Mouse (Mus musculus): Measurements from ENCODE around the gene C4b. TPM values are rescaled to one million over a fixed set of nuclear protein-coding genes. Genes with fewer than 3 reads are reported as not detected.
"Not testable (repeated sequence)": the region's sequence is repeated elsewhere in the genome, so short reads cannot be mapped to it uniquely, and the experiment has no call there.

Gene C4b
- polyA plus RNA-seq, 1 experiment from 2014 or later = 0.42 TPM

DNA sequence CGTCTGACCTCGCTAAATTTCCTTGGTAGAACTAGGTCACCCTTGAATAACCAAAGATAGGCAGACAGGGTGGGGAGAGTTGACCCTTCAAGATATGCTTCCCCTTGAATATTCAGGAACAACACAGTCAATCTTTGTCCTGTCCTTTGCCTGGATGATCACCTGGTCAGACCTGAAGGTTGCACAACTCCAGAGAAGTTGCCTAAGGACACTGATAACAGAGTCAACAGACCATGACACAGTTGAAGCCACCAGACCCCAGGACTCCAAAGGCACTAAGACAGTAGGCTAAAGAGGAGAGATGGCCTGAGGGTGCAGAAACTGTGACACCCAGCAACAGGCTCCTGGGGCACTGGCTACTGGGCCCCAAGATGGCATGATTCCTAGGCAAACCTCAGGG is 15.8 kb downstream of the C4b start:
- Histone ChIP-seq H3K4me2 (no peak overlapping the region), H3K27ac (no peak overlapping the region), H3K9ac (no peak overlapping the region), H3K9me3 (no peaks in the 10 kb centered on the region), H3K27me3 (no peaks in the 10 kb centered on the region), H3K36me3 (no peaks in the 10 kb centered on the region), H3K4me3 (no peak overlapping the region), H3K4me1 (no peaks in the 10 kb centered on the region)
- ATAC-seq (ENCODE audit: borderline replicate concordance, extremely low read depth, low FRiP score, low TSS enrichment) = no peak
- WGBS = 66% methylated on average over 2 of the region's 2 CpGs

DNA sequence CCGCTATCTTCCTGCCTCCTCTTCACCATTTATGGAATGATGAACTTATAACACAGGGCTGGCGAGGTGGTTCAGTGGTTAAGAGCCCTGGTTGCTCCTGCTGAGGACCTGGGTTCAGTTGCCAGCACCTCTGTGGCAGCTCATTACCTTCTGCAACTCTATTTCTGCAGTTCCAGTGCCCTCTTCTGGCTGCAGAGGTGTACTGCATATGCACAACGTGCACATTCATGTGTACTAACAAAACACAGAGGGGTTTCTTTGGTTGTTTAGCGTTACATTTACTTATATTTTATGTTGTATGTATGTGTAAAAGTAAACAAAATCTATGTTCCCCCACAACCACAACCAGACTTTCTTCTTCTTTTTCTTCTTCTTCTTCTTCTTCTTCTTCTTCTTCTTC is 20.6 kb downstream of the C4b start:
- H3K4me1 ChIP-seq = no peaks in the 10 kb centered on the region
- no peaks in the 10 kb centered on the region for H3K27me3 ChIP-seq
- H3K4me2 ChIP-seq = no peak overlapping the region
- H3K36me3 ChIP-seq = no peaks in the 10 kb centered on the region
- H3K4me3 ChIP-seq = no peak overlapping the region
- ATAC-seq (ENCODE audit: borderline replicate concordance, extremely low read depth, low FRiP score, low TSS enrichment) = no peak
- no peaks in the 10 kb centered on the region for H3K9me3 ChIP-seq
- H3K9ac ChIP-seq = no peak overlapping the region
- no peak overlapping the region for H3K27ac ChIP-seq
- 81% methylated on average over 4 of the region's 4 CpGs for WGBS

DNA sequence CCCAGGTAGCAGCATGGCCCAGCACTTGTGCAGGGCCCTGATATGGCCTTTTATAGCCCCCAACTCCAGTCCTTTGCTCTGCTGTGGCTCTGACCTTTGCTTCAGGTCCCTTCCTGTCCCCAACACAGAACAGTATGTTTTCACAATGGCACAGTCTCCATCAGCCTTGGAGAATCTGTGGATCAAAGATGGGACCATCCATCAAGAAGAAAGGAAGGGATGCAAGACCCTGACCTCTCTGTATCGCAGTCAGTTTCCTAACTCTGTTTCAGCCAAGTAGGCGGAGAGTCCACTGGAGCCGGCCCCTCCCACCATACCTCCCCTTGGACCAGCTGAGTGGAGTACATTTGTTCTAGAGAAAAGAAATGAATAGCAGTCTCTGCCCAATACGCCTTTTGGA is 21.4 kb downstream of the C4b start:
- not testable (repeated sequence) for H3K4me1 ChIP-seq; H3K27me3 ChIP-seq; H3K9me3 ChIP-seq; H3K4me2 ChIP-seq; H3K27ac ChIP-seq; ATAC-seq (ENCODE audit: borderline replicate concordance, extremely low read depth, low FRiP score, low TSS enrichment); H3K9ac ChIP-seq; H3K4me3 ChIP-seq; H3K36me3 ChIP-seq
- WGBS = 77% methylated on average over 4 of the region's 4 CpGs

DNA sequence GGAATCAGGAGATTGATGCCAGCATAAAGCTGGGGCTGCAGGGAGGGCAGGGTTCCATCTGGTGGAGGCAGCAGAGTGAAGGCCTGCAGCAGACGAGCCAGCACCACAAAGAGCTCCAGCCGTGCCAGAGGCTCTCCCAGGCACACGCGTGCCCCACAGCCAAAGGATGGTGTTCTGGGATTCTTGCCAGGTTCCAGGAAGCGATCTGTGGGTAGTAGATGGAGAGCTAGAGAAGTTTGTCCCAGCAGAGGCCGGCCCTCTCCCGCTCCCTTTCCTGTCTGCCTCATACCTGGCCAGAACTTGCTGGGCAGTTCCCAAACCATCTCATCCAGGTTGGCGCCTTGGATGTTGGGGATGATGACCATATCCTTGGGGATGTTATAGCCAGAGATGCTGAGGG is 23.8 kb downstream of the C4b start:
- H3K9ac ChIP-seq; H3K4me3 ChIP-seq; H3K4me1 ChIP-seq; ATAC-seq (ENCODE audit: borderline replicate concordance, extremely low read depth, low FRiP score, low TSS enrichment); H3K27me3 ChIP-seq; H3K27ac ChIP-seq; H3K4me2 ChIP-seq; H3K36me3 ChIP-seq; H3K9me3 ChIP-seq: not testable (repeated sequence)
- WGBS = 61% methylated on average over 8 of the region's 8 CpGs

DNA sequence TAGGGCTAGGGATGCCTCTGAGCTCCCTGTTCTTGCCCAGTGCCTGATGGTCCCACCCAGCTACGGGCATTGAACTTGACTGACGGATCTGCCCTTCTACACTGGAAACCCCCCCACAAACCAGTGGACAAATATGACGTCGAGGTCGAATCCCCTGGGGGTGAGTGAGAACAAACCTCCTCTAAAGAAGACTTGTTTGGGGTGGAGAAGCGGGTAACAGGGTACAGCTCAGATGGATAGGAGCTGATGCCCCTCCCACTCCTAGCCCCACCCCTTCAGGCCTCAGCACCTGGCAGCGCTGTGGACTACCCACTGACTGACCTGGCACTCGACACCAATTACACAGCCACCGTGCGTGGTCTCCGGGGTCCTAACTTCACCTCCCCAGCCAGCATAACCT is 26.3 kb downstream of the C4b start:
- Histone ChIP-seq H3K36me3 (no peaks in the 10 kb centered on the region), H3K4me1 (no peaks in the 10 kb centered on the region), H3K9ac (no peak overlapping the region), H3K27ac (no peak overlapping the region), H3K27me3 (no peaks in the 10 kb centered on the region), H3K9me3 (no peaks in the 10 kb centered on the region), H3K4me3 (no peak overlapping the region), H3K4me2 (no peak overlapping the region)
- WGBS = 77% methylated on average over 11 of the region's 11 CpGs
- no peak for ATAC-seq (ENCODE audit: borderline replicate concordance, extremely low read depth, low FRiP score, low TSS enrichment)

DNA sequence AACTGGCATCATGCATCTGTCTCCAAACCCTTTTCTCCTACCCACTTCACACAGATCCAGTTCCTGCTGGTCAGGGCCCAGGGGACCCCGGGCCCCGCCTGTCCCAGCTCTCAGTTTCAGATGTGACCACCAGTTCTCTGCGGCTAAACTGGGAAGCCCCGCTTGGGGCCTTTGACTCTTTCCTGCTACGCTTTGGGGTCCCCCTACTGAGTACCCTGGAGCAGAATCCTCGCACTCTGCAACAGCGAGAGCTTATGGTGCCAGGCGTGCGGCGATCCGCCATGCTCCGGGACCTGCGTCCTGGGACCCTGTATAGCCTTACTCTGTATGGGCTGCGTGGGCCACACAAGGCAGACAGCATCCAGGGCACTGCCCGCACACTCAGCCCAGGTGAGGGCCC is 27.4 kb downstream of the C4b start:
- no peaks in the 10 kb centered on the region for H3K9me3 ChIP-seq
- no peaks in the 10 kb centered on the region for H3K4me1 ChIP-seq
- H3K4me3 ChIP-seq = no peak overlapping the region
- no peaks in the 10 kb centered on the region for H3K36me3 ChIP-seq
- H3K4me2 ChIP-seq = no peak overlapping the region
- 84% methylated on average over 15 of the region's 15 CpGs for WGBS
- no peak for ATAC-seq (ENCODE audit: borderline replicate concordance, extremely low read depth, low FRiP score, low TSS enrichment)
- no peaks in the 10 kb centered on the region for H3K27me3 ChIP-seq
- H3K27ac ChIP-seq = no peak overlapping the region
- no peak overlapping the region for H3K9ac ChIP-seq

DNA sequence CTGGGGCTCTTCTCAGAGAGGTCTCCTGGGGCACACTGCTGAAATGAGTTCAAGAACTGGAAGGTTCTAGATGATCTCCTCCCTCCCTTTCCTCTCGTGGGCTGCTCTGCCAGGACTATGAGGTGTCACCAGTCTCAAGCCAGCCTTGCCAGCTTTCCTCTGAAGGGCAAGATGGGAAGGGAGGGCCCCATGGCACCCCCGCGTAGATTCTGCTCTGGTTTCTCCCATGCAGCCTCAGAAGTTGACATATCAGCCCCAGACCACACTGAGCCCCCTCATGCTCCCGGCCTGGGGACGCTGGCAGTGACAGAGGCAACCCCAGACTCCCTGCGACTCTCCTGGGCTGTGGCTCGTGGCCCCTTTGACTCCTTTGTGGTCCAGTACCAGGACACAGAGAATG is 28.2 kb downstream of the C4b start:
- H3K4me2 ChIP-seq; H3K27me3 ChIP-seq; H3K27ac ChIP-seq; ATAC-seq (ENCODE audit: borderline replicate concordance, extremely low read depth, low FRiP score, low TSS enrichment); H3K9ac ChIP-seq; H3K4me3 ChIP-seq; H3K4me1 ChIP-seq; H3K9me3 ChIP-seq; H3K36me3 ChIP-seq: not testable (repeated sequence)
- WGBS = 82% methylated on average over 7 of the region's 7 CpGs

DNA sequence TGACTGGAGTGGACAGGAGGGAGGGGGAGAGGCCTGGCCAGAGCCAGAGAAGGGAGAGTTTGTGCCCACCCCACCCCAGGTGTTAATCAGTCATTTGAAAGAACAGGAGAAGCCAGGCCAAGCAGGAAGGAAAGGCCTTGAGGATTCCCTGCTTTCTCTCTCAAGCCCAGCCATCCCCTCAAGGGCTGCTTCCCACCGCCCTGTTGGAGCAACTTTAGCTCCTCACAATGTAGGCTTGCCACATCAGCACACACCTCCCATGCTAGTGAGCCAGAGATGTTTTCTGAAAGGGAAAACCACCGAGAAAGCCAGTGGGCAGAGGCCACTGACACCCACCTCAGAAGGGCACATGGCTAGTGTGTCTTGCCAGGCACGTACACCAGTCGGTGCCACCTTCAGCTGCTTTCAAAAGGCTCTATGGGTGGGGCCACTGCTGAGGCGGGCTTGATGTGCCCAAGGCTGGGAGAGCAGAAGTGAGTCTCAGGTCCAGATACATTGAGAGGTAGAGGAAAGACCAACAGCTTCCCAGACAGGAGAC is 28.7 kb downstream of the C4b start:
- H3K27me3 ChIP-seq; H3K4me2 ChIP-seq; H3K36me3 ChIP-seq; H3K4me1 ChIP-seq; H3K4me3 ChIP-seq; H3K9ac ChIP-seq; H3K27ac ChIP-seq; ATAC-seq (ENCODE audit: borderline replicate concordance, extremely low read depth, low FRiP score, low TSS enrichment); H3K9me3 ChIP-seq: not testable (repeated sequence)
- 68% methylated on average over 5 of the region's 5 CpGs for WGBS

DNA sequence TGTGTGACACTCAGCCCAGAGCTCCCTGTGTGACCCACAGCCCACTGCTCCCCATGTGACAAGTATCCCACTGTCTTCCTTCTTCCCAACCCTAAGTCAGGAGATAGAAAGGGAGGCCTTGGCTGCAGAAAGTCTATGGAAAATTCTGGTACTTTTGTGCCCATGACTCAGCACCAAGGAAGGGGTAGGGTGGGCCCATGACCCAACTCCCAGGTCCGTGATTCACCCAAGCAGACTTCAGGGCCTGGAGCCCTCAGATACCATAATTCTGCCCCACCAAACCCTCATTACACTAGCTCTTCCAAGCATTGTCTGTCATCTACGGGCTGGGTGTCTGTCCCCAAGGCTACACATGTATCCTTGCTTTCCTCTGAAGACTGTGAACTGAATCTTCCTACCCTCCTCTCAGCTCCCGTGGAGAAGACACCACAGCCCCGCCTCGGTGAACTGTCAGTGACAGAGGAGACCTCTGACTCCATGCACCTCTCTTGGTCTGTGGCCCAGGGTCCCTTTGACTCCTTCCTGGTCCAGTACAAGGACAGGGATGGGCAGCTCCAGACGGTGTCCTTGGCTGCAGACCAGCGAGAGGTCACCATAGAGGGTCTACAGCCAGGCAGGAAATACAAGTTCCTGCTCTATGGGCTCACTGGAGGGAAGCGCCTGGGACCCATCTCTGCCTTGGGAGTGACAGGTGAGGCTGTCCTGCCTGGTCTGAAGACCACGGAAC is 29.3 kb downstream of the C4b start:
- not testable (repeated sequence) for H3K9me3 ChIP-seq; ATAC-seq (ENCODE audit: borderline replicate concordance, extremely low read depth, low FRiP score, low TSS enrichment); H3K27me3 ChIP-seq; H3K9ac ChIP-seq; H3K4me3 ChIP-seq; H3K4me2 ChIP-seq; H3K27ac ChIP-seq; H3K4me1 ChIP-seq; H3K36me3 ChIP-seq
- WGBS = 68% methylated on average over 9 of the region's 9 CpGs

DNA sequence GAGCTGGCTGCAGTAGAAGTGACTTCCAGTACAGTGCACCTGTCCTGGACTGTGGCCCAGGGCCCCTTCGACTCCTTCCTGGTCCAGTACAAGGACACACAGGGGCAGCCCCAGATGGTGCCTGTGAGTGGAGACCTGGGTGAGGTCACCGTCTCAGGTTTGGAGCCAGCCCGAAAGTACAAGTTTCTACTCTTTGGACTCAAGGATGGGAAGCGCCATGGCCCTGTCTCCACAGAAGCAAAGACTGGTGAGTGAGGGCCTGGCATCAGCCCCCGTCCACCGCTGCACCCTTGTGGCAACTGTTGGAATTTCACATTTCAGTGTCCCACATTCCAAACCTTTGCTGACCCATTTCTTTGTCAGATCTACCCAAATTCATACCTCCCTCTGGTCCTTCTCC is 30.7 kb downstream of the C4b start:
- WGBS = 30% methylated on average over 6 of the region's 6 CpGs
- H3K27ac ChIP-seq = no peak overlapping the region
- 0 out of 2 replicates have a peak, but pooled peaks have one; percentile 25 for ATAC-seq (ENCODE audit: borderline replicate concordance, extremely low read depth, low FRiP score, low TSS enrichment)

DNA sequence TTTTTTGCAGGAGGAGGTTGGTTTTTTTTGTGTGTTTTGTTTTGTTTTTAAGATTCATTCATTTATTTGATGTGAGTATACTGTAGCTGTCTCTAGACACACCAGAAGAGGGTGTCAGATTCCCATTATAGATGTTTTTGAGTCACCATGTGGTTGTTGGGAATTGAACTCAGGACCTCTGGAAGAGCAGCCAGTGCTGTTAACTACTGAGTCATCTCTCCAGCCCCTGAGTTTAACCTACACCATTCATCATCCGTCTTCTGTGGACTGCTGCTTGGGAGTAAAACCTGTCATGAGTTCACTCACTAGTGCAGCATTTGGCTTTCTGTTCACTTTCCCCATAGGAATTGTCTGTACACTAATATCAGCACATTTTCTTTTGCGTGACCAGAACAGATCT is 37.2 kb downstream of the C4b start:
- not testable (repeated sequence) for H3K36me3 ChIP-seq; H3K4me2 ChIP-seq; H3K9ac ChIP-seq; ATAC-seq (ENCODE audit: borderline replicate concordance, extremely low read depth, low FRiP score, low TSS enrichment); H3K4me3 ChIP-seq; H3K27me3 ChIP-seq; H3K9me3 ChIP-seq; H3K27ac ChIP-seq; H3K4me1 ChIP-seq
- WGBS = 83% methylated on average over 2 of the region's 2 CpGs

More for the DNA sequence above, 30.7 kb downstream of the C4b start:
- no peaks in the 10 kb centered on the region for H3K36me3 ChIP-seq
- no peak overlapping the region for H3K9ac ChIP-seq
- no peaks in the 10 kb centered on the region for H3K27me3 ChIP-seq
- H3K4me2 ChIP-seq = no peak overlapping the region
- no peaks in the 10 kb centered on the region for H3K4me1 ChIP-seq
- no peak overlapping the region for H3K4me3 ChIP-seq
- H3K9me3 ChIP-seq = no peaks in the 10 kb centered on the region

DNA sequence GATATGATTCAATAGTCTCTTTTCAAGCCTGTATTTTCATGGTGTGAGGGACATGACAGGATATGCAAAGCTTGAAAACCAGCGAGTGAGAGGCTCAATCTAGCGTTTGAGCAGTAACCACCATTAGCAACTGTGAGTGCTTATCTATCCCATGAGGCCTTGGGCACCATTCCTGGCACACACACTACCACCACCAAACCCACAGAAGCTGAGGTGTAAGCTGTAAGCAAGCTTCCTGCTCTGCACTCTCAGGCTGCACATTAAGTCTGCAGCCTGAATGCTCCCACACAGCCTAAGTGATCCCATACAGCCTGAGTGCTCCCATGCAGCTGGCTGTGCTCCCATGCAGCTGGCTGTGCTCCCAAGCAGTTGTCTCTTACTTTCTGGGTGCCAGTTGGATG is 43.0 kb downstream of the C4b start:
- no peak overlapping the region for H3K4me3 ChIP-seq
- WGBS = 37% methylated on average over 2 of the region's 2 CpGs
- H3K9ac ChIP-seq = no peak overlapping the region
- H3K27ac ChIP-seq = no peak overlapping the region
- H3K27me3 ChIP-seq = no peaks in the 10 kb centered on the region
- ATAC-seq (ENCODE audit: borderline replicate concordance, extremely low read depth, low FRiP score, low TSS enrichment) = no peak
- H3K4me1 ChIP-seq = no peaks in the 10 kb centered on the region
- H3K4me2 ChIP-seq = no peak overlapping the region
- no peaks in the 10 kb centered on the region for H3K9me3 ChIP-seq
- H3K36me3 ChIP-seq = no peaks in the 10 kb centered on the region

Measured in lung, embryonic 15.5 days (tissue).